Mouse (Mus musculus) embryonic facial prominence, embryonic 13.5 days (tissue): ENCODE results near the gene Themis3. TPM values are rescaled to one million over a fixed set of nuclear protein-coding genes. Genes with fewer than 3 reads are reported as not detected.

ENCODE experiments used
- ATAC-seq: fragments of 200-750 bp; cut with Nextera tagmentation; 2 replicates; pipeline ENCODE4 v1.8.0; 2017; ENCODE audit warnings: low read depth; ENCODE audit not compliant: insufficient number of reproducible peaks, insufficient read depth, low FRiP score, low TSS enrichment
- H3K27ac ChIP-seq: fragments of 300-500 bp; sonication (generic); 2 replicates; pipeline ENCODE4 v1.5.1; 2015; ENCODE audit warnings: moderate library complexity, mild to moderate bottlenecking, inconsistent platforms
- H3K27me3 ChIP-seq: fragments of 300-500 bp; sonication (generic); 2 replicates; pipeline ENCODE4 v1.6.1; 2015; ENCODE audit warnings: mild to moderate bottlenecking, inconsistent platforms
- H3K36me3 ChIP-seq: fragments of 300-500 bp; sonication (generic); 2 replicates; pipeline ENCODE4 v1.6.1; 2015; ENCODE audit warnings: mild to moderate bottlenecking, inconsistent platforms
- H3K4me1 ChIP-seq: fragments of 300-500 bp; sonication (generic); 2 replicates; pipeline ENCODE4 v1.6.1; 2015; ENCODE audit warnings: inconsistent platforms
- H3K4me2 ChIP-seq: fragments of 300-500 bp; sonication (generic); 2 replicates; pipeline ENCODE4 v1.6.1; 2015; ENCODE audit warnings: moderate library complexity, mild to moderate bottlenecking, inconsistent platforms
- H3K4me3 ChIP-seq: fragments of 300-500 bp; sonication (generic); 2 replicates; pipeline ENCODE4 v1.5.1; 2015; ENCODE audit warnings: mild to moderate bottlenecking, inconsistent platforms
- H3K9ac ChIP-seq: fragments of 300-500 bp; sonication (generic); 2 replicates; pipeline ENCODE4 v1.6.1; 2015; ENCODE audit warnings: mild to moderate bottlenecking, inconsistent platforms
- H3K9me3 ChIP-seq: fragments of 300-500 bp; sonication (generic); 2 replicates; pipeline ENCODE4 v1.6.1; 2016; ENCODE audit warnings: inconsistent platforms
- WGBS: fragments of 180-500 bp; shearing (Covaris S2); methylation state at CpG from one replicate; pipeline ENCODE4 v1.1.7; 2015; ENCODE audit warnings: mixed read lengths; 5-methylcytosine and 5-hydroxymethylcytosine counted together
- polyA plus RNA-seq: library from polyadenylated mRNA; unstranded; fragments of >200 nt; fragmentation: Nextera tagmentation; extraction: Ambion mirVana; gene quantifications from 2 replicates; pipeline ENCODE4 v1.2.1, GENCODE M21; 2015

Themis3 gene
- polyA plus RNA-seq = 0.13 and 0.30 TPM in 2 replicates

GRCm38 (mm10) chr17:66594435-66594834 is at the start of gene Themis3:
Themis3 (minus strand) TSS chr17:66594621.
- no peak within 1 kb of the TSS for H3K9ac ChIP-seq
- no peak within 1 kb of the TSS for H3K27ac ChIP-seq
- no peak for ATAC-seq
- H3K9me3 ChIP-seq = no peaks in the 10 kb centered on the region
- H3K4me2 ChIP-seq = no peak within 1 kb of the TSS
- H3K27me3 ChIP-seq = no peaks in the 10 kb centered on the region
- H3K4me1 ChIP-seq = peaks cover 9% of the 10 kb centered on the region
- WGBS = 75% methylated on average over 5 of the region's 5 CpGs
- no peak within 1 kb of the TSS for H3K4me3 ChIP-seq
- no peaks in the 10 kb centered on the region for H3K36me3 ChIP-seq

- 82% methylated on average over 7 of the region's 7 CpGs for WGBS
- Histone ChIP-seq H3K27me3 (no peaks in the 10 kb centered on the region), H3K27ac (no peak overlapping the region), H3K9ac (no peak overlapping the region), H3K9me3 (no peaks in the 10 kb centered on the region), H3K4me2 (no peak overlapping the region), H3K4me1 (no peaks in the 10 kb centered on the region), H3K4me3 (no peak overlapping the region), H3K36me3 (no peaks in the 10 kb centered on the region)
- ATAC-seq = no peak
These were observed 43.7 kb upstream of the Themis3 start for GRCm38 (mm10) chr17:66637951-66638722.

GRCm38 (mm10) chr17:66619996-66620656 is 25.7 kb upstream of the Themis3 start:
- Histone ChIP-seq H3K27ac (no peak overlapping the region), H3K9ac (no peak overlapping the region), H3K4me3 (no peak overlapping the region), H3K4me2 (no peak overlapping the region), H3K9me3 (no peaks in the 10 kb centered on the region), H3K27me3 (no peaks in the 10 kb centered on the region), H3K4me1 (no peaks in the 10 kb centered on the region), H3K36me3 (no peaks in the 10 kb centered on the region)
- ATAC-seq = no peak
- 70% methylated on average over 13 of the region's 13 CpGs for WGBS

GRCm38 (mm10) chr17:66619255-66619826 is 24.9 kb upstream of the Themis3 start:
- 85% methylated on average over 3 of the region's 3 CpGs for WGBS
- Histone ChIP-seq H3K4me3 (no peak overlapping the region), H3K36me3 (no peaks in the 10 kb centered on the region), H3K27ac (no peak overlapping the region), H3K27me3 (no peaks in the 10 kb centered on the region), H3K9me3 (no peaks in the 10 kb centered on the region), H3K4me2 (no peak overlapping the region), H3K4me1 (no peaks in the 10 kb centered on the region), H3K9ac (no peak overlapping the region)
- no peak for ATAC-seq

GRCm38 (mm10) chr17:66610032-66610431 is 15.6 kb upstream of the Themis3 start:
- Histone ChIP-seq H3K4me1 (no peaks in the 10 kb centered on the region), H3K27me3 (no peaks in the 10 kb centered on the region), H3K4me3 (no peak overlapping the region), H3K4me2 (no peak overlapping the region), H3K9me3 (no peaks in the 10 kb centered on the region), H3K27ac (no peak overlapping the region), H3K36me3 (no peaks in the 10 kb centered on the region), H3K9ac (no peak overlapping the region)
- no peak for ATAC-seq

GRCm38 (mm10) chr17:66604931-66605330 is 10.5 kb upstream of the Themis3 start:
- ATAC-seq = no peak
- H3K27ac ChIP-seq = no peak overlapping the region
- no peaks in the 10 kb centered on the region for H3K36me3 ChIP-seq
- no peak overlapping the region for H3K4me2 ChIP-seq
- no peaks in the 10 kb centered on the region for H3K27me3 ChIP-seq
- H3K9ac ChIP-seq = no peak overlapping the region
- 63% methylated on average over 5 of the region's 5 CpGs for WGBS
- H3K4me1 ChIP-seq = no peaks in the 10 kb centered on the region
- no peaks in the 10 kb centered on the region for H3K9me3 ChIP-seq
- H3K4me3 ChIP-seq = no peak overlapping the region

- ATAC-seq = no peak
- Histone ChIP-seq H3K9me3 (no peaks in the 10 kb centered on the region), H3K4me2 (no peak overlapping the region), H3K36me3 (no peaks in the 10 kb centered on the region), H3K4me3 (no peak overlapping the region), H3K9ac (no peak overlapping the region), H3K27ac (no peak overlapping the region), H3K4me1 (no peaks in the 10 kb centered on the region), H3K27me3 (no peaks in the 10 kb centered on the region)
- 93% methylated on average over 2 of the region's 2 CpGs for WGBS
These were observed 6.8 kb upstream of the Themis3 start for GRCm38 (mm10) chr17:66601171-66601570.

- H3K4me3 ChIP-seq = no peak overlapping the region
- H3K9ac ChIP-seq = no peak overlapping the region
- no peaks in the 10 kb centered on the region for H3K9me3 ChIP-seq
- no peak overlapping the region for H3K4me2 ChIP-seq
- no peaks in the 10 kb centered on the region for H3K36me3 ChIP-seq
- no peak overlapping the region for H3K27ac ChIP-seq
- peaks cover 2% of the 10 kb centered on the region; the same call in 1 of the 2 replicates for H3K4me1 ChIP-seq
- 84% methylated on average over 3 of the region's 3 CpGs for WGBS
- no peak for ATAC-seq
- no peaks in the 10 kb centered on the region for H3K27me3 ChIP-seq
These were observed 1.4 kb upstream of the Themis3 start for GRCm38 (mm10) chr17:66595867-66596266.

GRCm38 (mm10) chr17:66595256-66595655 is 835 bp upstream of the Themis3 start:
- Histone ChIP-seq H3K4me1 (peaks cover 7% of the 10 kb centered on the region), H3K27ac (no peak overlapping the region), H3K27me3 (no peaks in the 10 kb centered on the region), H3K9me3 (no peaks in the 10 kb centered on the region), H3K36me3 (no peaks in the 10 kb centered on the region), H3K9ac (no peak overlapping the region), H3K4me2 (no peak overlapping the region), H3K4me3 (no peak overlapping the region)
- ATAC-seq = no peak

GRCm38 (mm10) chr17:66590353-66591075 is 3.9 kb downstream of the Themis3 start:
- Histone ChIP-seq H3K36me3 (no peaks in the 10 kb centered on the region), H3K9ac (no peak overlapping the region), H3K4me1 (peaks cover 9% of the 10 kb centered on the region), H3K27ac (no peak overlapping the region), H3K4me2 (peak overlapping the region; percentile 2), H3K27me3 (no peaks in the 10 kb centered on the region), H3K4me3 (no peak overlapping the region), H3K9me3 (no peaks in the 10 kb centered on the region)
- 53% methylated on average over 9 of the region's 9 CpGs for WGBS
- peak; percentile 67; the same call in 1 of the 2 replicates for ATAC-seq

- ATAC-seq = no peak
- no peak overlapping the region for H3K27ac ChIP-seq
- H3K4me2 ChIP-seq = peak overlapping the region; percentile 2; the same call in 1 of the 2 replicates
- peaks cover 9% of the 10 kb centered on the region for H3K4me1 ChIP-seq
- H3K9me3 ChIP-seq = no peaks in the 10 kb centered on the region
- WGBS = 57% methylated on average over 8 of the region's 8 CpGs
- H3K9ac ChIP-seq = no peak overlapping the region
- no peaks in the 10 kb centered on the region for H3K27me3 ChIP-seq
- no peaks in the 10 kb centered on the region for H3K36me3 ChIP-seq
- no peak overlapping the region for H3K4me3 ChIP-seq
These were observed 4.6 kb downstream of the Themis3 start for GRCm38 (mm10) chr17:66589864-66590263.
